Mouse (Mus musculus) hindbrain, embryonic 14.5 days (tissue): Measurements from ENCODE around the gene Tm9sf3. TPM values are rescaled to one million over a fixed set of nuclear protein-coding genes. Genes with fewer than 3 reads are reported as not detected.

Experiments used
- ATAC-seq: fragments of 200-750 bp; cut with Nextera tagmentation; 2 replicates; pipeline ENCODE4 v1.8.0; 2017; ENCODE audit warnings: moderate number of reproducible peaks, mild to moderate bottlenecking, moderate TSS enrichment, moderate library complexity; ENCODE audit not compliant: low FRiP score
- DNase-seq: peaks from one replicate; pipeline ENCODE4 v3.0.0-alpha.2; 2015; ENCODE audit warnings: low spot score
- H3K27ac ChIP-seq: fragments of 300-500 bp; sonication (generic); 2 replicates; pipeline ENCODE4 v1.5.1; 2014; ENCODE audit warnings: mild to moderate bottlenecking, moderate library complexity
- H3K27me3 ChIP-seq: fragments of 300-500 bp; sonication (generic); 2 replicates; pipeline ENCODE4 v1.6.1; 2014; ENCODE audit warnings: mild to moderate bottlenecking, low read length, mixed read lengths; ENCODE audit not compliant: control insufficient read depth, insufficient read depth
- H3K36me3 ChIP-seq: fragments of 300-500 bp; sonication (generic); replicated peaks from 2 replicates; pipeline ENCODE4 v1.6.1; 2014; ENCODE audit not compliant: control insufficient read depth, insufficient read depth
- H3K4me1 ChIP-seq: fragments of 300-500 bp; sonication (generic); replicated peaks from 2 replicates; pipeline ENCODE4 v1.6.1; 2014; ENCODE audit warnings: antibody characterized with exemption, low read length, mixed read lengths; ENCODE audit not compliant: control insufficient read depth, insufficient read depth
- H3K4me2 ChIP-seq: fragments of 300-500 bp; sonication (generic); replicated peaks from 2 replicates; pipeline ENCODE4 v1.6.1; 2014; ENCODE audit warnings: mild to moderate bottlenecking, moderate library complexity
- H3K4me3 ChIP-seq: fragments of 300-500 bp; sonication (generic); replicated peaks from 2 replicates; pipeline ENCODE4 v1.5.1; 2014; ENCODE audit warnings: mild to moderate bottlenecking, low read length
- H3K9ac ChIP-seq: fragments of 300-500 bp; sonication (generic); 2 replicates; pipeline ENCODE4 v1.6.1; 2014
- H3K9me3 ChIP-seq: fragments of 300-500 bp; sonication (generic); 2 replicates; pipeline ENCODE4 v1.6.1; 2016; ENCODE audit warnings: low read length; ENCODE audit not compliant: control insufficient read depth
- WGBS: fragments of 180-500 bp; shearing (Covaris S2); extraction: QIAGEN DNeasy Blood & Tissue Kit; methylation state at CpG from one replicate; pipeline ENCODE4 v1.1.7; 2014; 5-methylcytosine and 5-hydroxymethylcytosine counted together
- polyA plus RNA-seq: library from polyadenylated mRNA; unstranded; fragments of >200 nt; fragmentation: Nextera tagmentation; extraction: Ambion mirVana; gene quantifications from 2 replicates; pipeline ENCODE4 v1.2.1, GENCODE M21; 2014

The Tm9sf3 gene
- polyA plus RNA-seq, 1 experiment from 2014 or later: 111 TPM

- Histone ChIP-seq H3K9ac (no peak overlapping the region), H3K4me1 (no peaks in the 10 kb centered on the region), H3K4me3 (no peak overlapping the region), H3K36me3 (no peaks in the 10 kb centered on the region), H3K27me3 (no peaks in the 10 kb centered on the region), H3K9me3 (no peaks in the 10 kb centered on the region), H3K4me2 (no peak overlapping the region), H3K27ac (no peak overlapping the region)
- DNase-seq: peak; percentile 35
- no peak for ATAC-seq
- WGBS: 58% methylated on average over 9 of the region's 9 CpGs
These were observed 6.4 kb upstream of the Tm9sf3 start for GRCm38 (mm10) chr19:41270151-41270727.

- DNase-seq: no peak
- 64% methylated on average over 8 of the region's 8 CpGs for whole genome bisulfite sequencing
- Histone ChIP-seq H3K9me3 (no peaks in the 10 kb centered on the region), H3K36me3 (no peaks in the 10 kb centered on the region), H3K4me1 (peaks cover 17% of the 10 kb centered on the region), H3K9ac (no peak overlapping the region), H3K27me3 (no peaks in the 10 kb centered on the region), H3K27ac (no peak overlapping the region), H3K4me3 (no peak overlapping the region), H3K4me2 (no peak overlapping the region)
- no peak for ATAC-seq
These were observed 2.6 kb upstream of the Tm9sf3 start for GRCm38 (mm10) chr19:41266251-41266901.

GRCm38 (mm10) chr19:41264331-41264799 lies 568 bp upstream of the Tm9sf3 start:
- ATAC-seq (peak; percentile 6), DNase-seq (no peak)

GRCm38 (mm10) chr19:41262712-41263629 lies 826 bp downstream of the Tm9sf3 start:
- Histone ChIP-seq H3K4me2 (peak overlapping the region; percentile 70), H3K27ac (peak overlapping the region; percentile 97), H3K9ac (peak overlapping the region; percentile 92), H3K4me1 (peaks cover 31% of the 10 kb centered on the region), H3K4me3 (peak overlapping the region; percentile 94), H3K36me3 (no peaks in the 10 kb centered on the region), H3K9me3 (no peaks in the 10 kb centered on the region), H3K27me3 (no peaks in the 10 kb centered on the region)
- DNase-seq: peak; percentile 62
- WGBS: 6% methylated on average over 48 of the region's 51 CpGs
- ATAC-seq: peak; percentile 85

More at GRCm38 (mm10) chr19:41264331-41264799, 568 bp upstream of the Tm9sf3 start:
- Histone ChIP-seq H3K4me2 (peak overlapping the region; percentile 70), H3K9me3 (no peaks in the 10 kb centered on the region), H3K4me1 (peaks cover 31% of the 10 kb centered on the region), H3K27ac (peak overlapping the region; percentile 97), H3K9ac (peak overlapping the region; percentile 92), H3K27me3 (no peaks in the 10 kb centered on the region), H3K36me3 (no peaks in the 10 kb centered on the region), H3K4me3 (peak overlapping the region; percentile 94)
- WGBS: 39% methylated on average over 13 of the region's 13 CpGs

- ATAC-seq (no peak), DNase-seq (no peak)
- H3K9me3 ChIP-seq: no peaks in the 10 kb centered on the region
- H3K4me2 ChIP-seq: no peak overlapping the region
- no peaks in the 10 kb centered on the region for H3K36me3 ChIP-seq
- H3K27ac ChIP-seq: no peak overlapping the region
- H3K4me3 ChIP-seq: no peak overlapping the region
- H3K27me3 ChIP-seq: no peaks in the 10 kb centered on the region
- peaks cover 31% of the 10 kb centered on the region for H3K4me1 ChIP-seq
- no peak overlapping the region for H3K9ac ChIP-seq
- WGBS: 96% methylated on average over 3 of the region's 3 CpGs
These were observed 3.1 kb downstream of the Tm9sf3 start for GRCm38 (mm10) chr19:41260736-41261135.

- Histone ChIP-seq H3K9me3 (no peaks in the 10 kb centered on the region), H3K4me2 (no peak overlapping the region), H3K4me3 (no peak overlapping the region), H3K4me1 (peaks cover 25% of the 10 kb centered on the region), H3K27ac (no peak overlapping the region), H3K9ac (no peak overlapping the region), H3K36me3 (no peaks in the 10 kb centered on the region; the same call in 1 of the 2 replicates), H3K27me3 (no peaks in the 10 kb centered on the region)
- ATAC-seq: no peak
- WGBS: 87% methylated on average over 6 of the region's 6 CpGs
- DNase-seq: no peak
These were observed 4.5 kb downstream of the Tm9sf3 start for GRCm38 (mm10) chr19:41259256-41259655.

GRCm38 (mm10) chr19:41258707-41259106 lies 5.1 kb downstream of the Tm9sf3 start:
- H3K9ac ChIP-seq: no peak overlapping the region
- H3K4me3 ChIP-seq: no peak overlapping the region
- H3K9me3 ChIP-seq: no peaks in the 10 kb centered on the region
- H3K4me1 ChIP-seq: peaks cover 25% of the 10 kb centered on the region
- no peaks in the 10 kb centered on the region for H3K27me3 ChIP-seq
- DNase-seq (no peak), ATAC-seq (no peak)
- WGBS: 49% methylated on average over 2 of the region's 2 CpGs
- no peak overlapping the region for H3K4me2 ChIP-seq
- H3K27ac ChIP-seq: no peak overlapping the region
- H3K36me3 ChIP-seq: no peaks in the 10 kb centered on the region; the same call in 1 of the 2 replicates

- no peak overlapping the region for H3K4me3 ChIP-seq
- no peak for DNase-seq
- no peak overlapping the region for H3K9ac ChIP-seq
- no peaks in the 10 kb centered on the region; the same call in 1 of the 2 replicates for H3K36me3 ChIP-seq
- no peaks in the 10 kb centered on the region for H3K9me3 ChIP-seq
- no peak overlapping the region for H3K27ac ChIP-seq
- no peaks in the 10 kb centered on the region for H3K27me3 ChIP-seq
- ATAC-seq: no peak
- H3K4me1 ChIP-seq: no peaks in the 10 kb centered on the region
- H3K4me2 ChIP-seq: no peak overlapping the region
- WGBS: 94% methylated on average over 5 of the region's 5 CpGs
These were observed 9.2 kb downstream of the Tm9sf3 start for GRCm38 (mm10) chr19:41254584-41254983.

- WGBS: 84% methylated on average over 4 of the region's 4 CpGs
- Histone ChIP-seq H3K27ac (no peak overlapping the region), H3K4me2 (no peak overlapping the region), H3K36me3 (peaks cover 21% of the 10 kb centered on the region), H3K4me1 (no peaks in the 10 kb centered on the region), H3K9me3 (no peaks in the 10 kb centered on the region), H3K27me3 (no peaks in the 10 kb centered on the region), H3K4me3 (no peak overlapping the region), H3K9ac (no peak overlapping the region)
- DNase-seq: no peak
- no peak for ATAC-seq
These were observed 14.8 kb downstream of the Tm9sf3 start for GRCm38 (mm10) chr19:41248968-41249367.
